Mouse (Mus musculus) cortical plate, adult 2 months (tissue): ENCODE results near the gene Mrm2.

Experiments used
- CTCF ChIP-seq: fragments of 200-500 bp; IDR thresholded peaks from 2 replicates; pipeline ENCODE4 v1.5.1; 2011; ENCODE audit warnings: mild to moderate bottlenecking, control low read depth, low read length; ENCODE audit not compliant: insufficient read depth; ENCODE audit errors: extremely low read depth
- POLR2A ChIP-seq: fragments of 200-500 bp; IDR thresholded peaks from 2 replicates; pipeline ENCODE4 v1.6.1; 2011; ENCODE audit warnings: mild to moderate bottlenecking, low read length, control low read depth; ENCODE audit not compliant: insufficient read depth; ENCODE audit errors: extremely low read depth

DNA sequence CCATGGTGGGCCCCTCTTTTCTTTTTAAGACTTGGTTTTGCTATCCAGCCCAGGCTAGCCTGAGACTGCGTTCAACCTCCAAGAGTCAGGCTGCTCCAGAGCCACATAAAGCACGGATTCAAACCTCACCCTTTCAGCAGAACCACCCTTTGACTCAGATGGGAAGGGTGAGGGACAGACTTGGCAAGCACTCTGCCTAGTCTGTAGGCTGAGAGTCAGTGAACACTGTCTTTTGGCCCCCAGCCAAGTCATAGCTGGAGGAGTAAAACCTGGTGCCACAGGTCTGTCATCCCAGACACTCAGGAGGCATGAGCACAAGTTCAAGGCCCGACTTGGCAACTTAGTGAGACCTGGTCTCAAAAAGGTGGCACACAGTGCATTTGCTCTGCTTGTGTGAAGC lies 15.0 kb downstream of the Mrm2 start:
- TF ChIP-seq CTCF (no peak), POLR2A (no peak)
